Mouse (Mus musculus) gastrocnemius, postnatal 36 days (tissue): ENCODE results near the gene Uncx. TPM values are rescaled to one million over a fixed set of nuclear protein-coding genes. Genes with fewer than 3 reads are reported as not detected.
A peak's percentile ranks its signal among the peaks of the same experiment; 100 is the strongest.

Experiments used
- DNase-seq, 2 experiments: peaks; one replicate each; pipeline ENCODE4 v3.0.0; 2022
- intact Hi-C: fragments of 180-260 bp; cut with DNase I; formaldehyde crosslinking; loops from one replicate; pipeline ENCODE4 v1.15.1; 2025
- long read RNA-seq, 2 experiments: library from polyadenylated mRNA; stranded (forward); transcript quantifications; one replicate each; pipeline ENCODE4 v2.0.0; 2021
- total RNA-seq, 2 experiments: library from RNA; stranded (reverse); gene quantifications; 2 replicates each; pipeline ENCODE4 v1.2.3; 2021

Uncx gene
- not detected for total RNA-seq
- long read RNA-seq, experiment 1 = 0 reads
- long read RNA-seq, experiment 2 = 0 reads

DNA sequence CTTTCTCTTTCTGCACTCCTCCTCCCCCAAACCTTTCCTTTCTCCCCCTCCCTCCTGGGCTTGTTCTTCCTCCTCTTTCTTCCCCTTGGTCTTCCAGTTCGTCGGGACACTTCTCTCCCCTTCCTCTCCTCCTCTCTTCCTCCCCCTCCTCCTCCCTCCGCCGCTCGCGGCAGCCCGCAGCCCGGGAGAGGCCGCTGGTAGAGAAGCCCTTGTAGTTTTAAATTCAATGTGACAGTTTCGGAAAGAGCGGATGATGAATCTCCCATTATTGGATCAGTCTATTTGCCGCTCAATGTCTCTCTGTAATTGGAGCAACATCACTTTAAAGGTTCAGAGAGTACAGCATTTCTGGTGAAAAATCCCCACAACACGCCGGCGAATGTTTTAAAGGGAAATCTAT lies at the start of gene Uncx:
Uncx (plus strand) TSS at position 281 of the 400 bp plus-strand sequence.
- DNase-seq = no peak
- intact Hi-C loops = no loop called here

DNA sequence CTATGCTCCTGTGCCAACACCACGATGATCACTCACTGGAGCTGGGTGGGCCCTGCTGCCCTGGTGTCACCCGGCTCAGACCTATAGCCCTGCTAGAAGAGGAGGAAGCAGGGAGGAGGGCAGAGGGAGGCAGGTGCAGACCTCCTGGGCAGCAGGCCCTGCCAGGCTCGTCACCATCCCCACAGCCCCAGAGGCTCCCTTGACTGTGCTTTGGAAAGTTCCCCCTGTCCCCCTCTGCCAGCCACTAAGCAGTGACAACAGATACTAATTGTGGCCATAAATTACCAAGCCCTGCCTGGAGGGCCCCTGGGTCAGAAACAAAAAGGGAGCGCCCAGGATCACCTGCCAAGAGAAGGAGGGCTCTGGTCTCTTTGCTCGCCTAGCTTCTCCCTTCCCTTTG lies 49.6 kb upstream of the Uncx start:
- intact Hi-C loops = no loop called here
- DNase-seq = no peak

DNA sequence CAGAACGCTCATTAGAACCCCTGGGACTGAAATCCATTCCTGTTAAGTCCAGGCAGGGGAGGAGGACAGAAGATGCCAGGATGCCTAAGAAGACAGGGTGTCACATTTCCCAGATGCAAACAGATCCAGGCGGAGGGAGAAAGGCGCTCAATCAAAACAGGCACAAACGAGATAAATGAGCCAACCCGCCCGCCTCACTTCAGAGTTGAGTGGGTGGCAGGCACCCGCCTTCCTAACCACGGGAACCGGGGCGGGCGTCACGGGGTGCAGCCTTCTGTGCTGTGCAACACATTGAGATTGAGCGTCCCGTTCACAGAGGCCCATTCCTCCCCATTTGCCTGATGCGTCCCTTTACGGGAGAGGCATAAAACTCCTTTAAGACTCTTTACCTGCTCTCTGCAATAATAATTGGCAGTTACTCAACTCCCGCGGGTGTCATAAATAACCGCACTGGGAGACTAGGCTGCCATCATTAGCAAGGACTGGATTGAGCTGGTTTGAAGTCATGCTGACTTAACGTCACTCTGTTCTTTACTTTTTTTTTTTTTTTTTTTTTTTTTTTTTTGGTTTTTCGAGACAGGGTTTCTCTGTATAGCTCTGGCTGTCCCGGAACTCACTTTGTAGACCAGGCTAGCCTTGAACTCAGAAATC lies 48.1 kb upstream of the Uncx start:
- intact Hi-C loops = no loop called here
- DNase-seq = no peak

DNA sequence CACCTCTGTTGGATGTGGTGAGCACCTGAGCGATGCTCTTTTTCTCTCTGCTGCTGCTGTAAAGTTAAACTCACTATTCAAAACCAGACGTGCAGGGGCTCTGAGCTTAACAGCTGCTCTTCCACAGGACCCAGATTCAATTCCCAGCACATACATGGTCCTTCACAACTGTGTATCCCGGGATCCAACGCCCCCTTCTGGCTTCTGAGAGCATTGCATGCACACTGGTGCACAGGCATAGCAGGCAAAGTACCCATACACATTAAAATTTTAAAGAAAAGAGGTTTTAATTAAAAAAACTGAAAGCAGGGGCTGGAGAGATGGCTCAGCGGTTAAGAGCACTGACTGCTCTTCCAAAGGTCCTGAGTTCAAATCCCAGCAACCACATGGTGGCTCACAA lies 46.4 kb upstream of the Uncx start:
- intact Hi-C loops = no loop called here
- no peak for DNase-seq

DNA sequence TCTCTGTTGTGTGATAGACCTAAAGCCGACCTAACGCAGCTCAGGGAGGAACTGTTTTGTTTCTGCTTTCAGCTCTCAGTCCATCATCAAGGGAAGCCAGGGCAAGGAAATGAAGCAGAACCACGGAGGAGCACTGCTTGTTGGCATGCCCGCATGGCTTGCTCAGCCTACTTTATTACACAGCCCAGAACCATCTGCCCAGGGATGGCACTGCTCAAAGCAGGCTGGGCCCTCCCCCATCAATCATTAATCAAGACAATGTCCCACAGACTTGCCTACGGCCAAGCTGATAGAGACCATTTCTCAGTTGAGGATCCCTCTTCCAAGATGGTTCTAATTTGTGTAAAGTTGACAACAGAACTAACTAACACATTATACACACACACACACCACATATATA lies 44.5 kb upstream of the Uncx start:
- intact Hi-C loops = no loop called here
- DNase-seq = no peak

DNA sequence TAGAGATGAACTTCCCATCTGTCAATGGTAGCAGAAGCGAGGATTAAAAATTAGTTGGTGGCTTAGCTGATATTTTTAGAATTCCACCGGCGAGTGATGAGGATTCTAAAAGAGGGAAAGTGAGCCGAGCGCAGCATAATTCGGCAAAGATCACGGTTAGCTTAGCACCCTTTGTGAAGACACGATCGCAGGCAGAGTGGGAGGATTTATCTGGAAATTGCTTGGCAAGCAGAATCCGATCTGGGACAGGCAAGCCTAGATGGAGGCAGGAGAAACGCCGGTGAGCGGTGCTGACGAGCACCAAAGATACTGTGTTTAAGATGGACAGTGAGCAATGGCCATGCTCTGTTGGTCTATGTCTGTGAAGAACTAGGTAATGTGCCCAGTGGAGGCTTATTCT lies 41.0 kb upstream of the Uncx start:
- intact Hi-C loops = loop anchor here (5.0 kb wide), 1 partner anchor 220 kb away; no protein-coding TSS in a partner anchor
- no peak for DNase-seq

DNA sequence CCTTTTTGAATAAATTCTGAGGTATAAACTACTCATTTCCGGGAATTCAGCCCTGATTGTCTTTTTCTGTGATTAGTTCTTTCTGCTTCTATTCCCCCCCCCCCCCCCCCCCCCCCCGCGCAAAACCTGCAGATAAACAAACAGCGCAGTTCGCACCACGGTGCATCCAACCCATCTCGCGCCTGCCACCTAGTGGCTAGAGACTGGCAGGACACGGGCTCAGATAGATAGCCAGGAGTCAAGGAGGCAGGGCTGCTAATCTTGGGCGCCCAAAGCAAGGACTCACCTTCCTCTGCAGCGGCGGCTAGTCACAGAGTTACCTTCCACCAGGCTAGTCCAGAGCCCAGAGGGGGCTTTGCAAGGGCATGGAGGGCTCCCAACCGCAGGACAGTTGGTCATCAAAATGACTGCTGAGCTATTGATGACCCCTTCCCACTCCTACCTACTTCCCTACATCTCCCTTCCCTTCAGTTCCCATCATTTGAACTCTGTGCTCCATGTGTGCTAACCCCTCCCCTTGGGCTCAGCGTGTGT lies 38.2 kb upstream of the Uncx start:
- intact Hi-C loops = loop anchor here (2.0 kb wide), 1 partner anchor 142 kb away; no protein-coding TSS in a partner anchor

DNA sequence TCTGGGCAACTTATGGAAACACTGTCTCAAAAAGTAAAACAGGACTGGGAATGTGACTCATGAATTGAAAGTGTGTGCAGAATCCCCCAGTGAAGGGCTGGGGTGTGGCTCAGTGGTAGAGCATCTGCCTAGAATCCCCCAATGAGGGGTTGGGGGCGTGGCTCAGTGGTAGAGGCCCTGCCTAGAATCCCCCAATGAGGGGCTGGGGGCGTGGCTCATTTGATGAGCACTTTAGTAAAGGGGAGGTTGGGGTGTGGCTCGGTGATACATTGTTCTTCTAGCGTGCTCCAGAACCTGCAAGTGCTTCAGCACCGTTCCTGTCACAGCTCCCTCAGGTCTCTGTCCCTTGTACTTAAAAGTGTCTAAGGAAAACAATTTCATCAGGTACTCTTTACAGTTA lies 37.1 kb upstream of the Uncx start:
- no peak for DNase-seq
- intact Hi-C loops = no loop called here

More for the DNA sequence above, 38.2 kb upstream of the Uncx start:
- peak; percentile 73 to 75 for DNase-seq

DNA sequence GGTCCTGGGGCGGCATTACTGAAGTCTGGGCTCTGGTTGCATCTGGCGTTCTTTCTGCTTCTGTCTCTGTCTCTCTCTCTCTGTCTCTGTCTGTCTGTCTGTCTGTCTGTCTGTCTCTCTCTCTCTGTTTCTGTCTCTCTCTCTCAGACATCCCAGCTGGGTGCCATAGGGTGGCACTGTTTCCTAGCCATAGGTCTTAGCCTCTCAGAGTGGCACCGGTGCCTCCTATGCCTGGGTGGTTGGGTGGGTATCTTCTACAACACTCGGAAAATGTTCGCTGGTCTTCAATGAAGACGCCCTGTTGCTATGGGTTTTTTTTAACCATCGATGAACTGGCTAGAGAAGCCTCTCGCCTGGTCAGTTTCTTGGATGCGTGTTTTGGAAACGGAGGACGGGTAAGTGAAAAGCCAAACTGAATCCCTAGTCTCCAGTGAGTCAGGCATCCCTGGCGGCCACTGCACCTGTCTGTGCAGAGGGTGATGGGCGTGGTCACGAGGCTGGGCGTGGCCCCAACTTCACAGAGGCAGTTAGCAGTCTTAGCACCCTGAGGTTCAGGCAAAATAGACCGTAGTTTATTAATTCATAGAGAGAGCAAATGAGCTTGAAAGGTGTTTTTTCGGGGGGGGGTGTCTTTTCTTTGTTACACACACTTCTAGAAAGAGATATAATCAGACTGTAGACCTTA lies 32.5 kb upstream of the Uncx start:
- DNase-seq = no peak
- intact Hi-C loops = no loop called here

DNA sequence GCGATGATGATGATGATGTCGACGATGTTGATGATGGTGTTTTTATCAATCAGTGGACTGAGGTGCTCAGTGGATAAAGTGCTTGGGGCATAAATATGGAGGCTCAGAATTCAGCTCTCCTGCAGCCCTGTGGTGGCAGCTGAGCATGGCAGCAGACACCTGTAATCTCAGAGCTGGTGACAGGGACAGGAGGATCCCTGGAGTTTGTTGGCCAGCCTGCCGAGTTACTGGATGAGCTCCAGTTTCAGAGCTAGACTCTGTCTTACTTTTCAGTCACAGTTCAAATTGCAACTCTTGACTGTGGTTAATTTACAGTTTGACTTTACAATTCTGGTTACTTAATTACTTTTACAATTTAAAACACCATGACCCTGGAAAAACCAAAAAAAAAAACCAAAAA lies 31.1 kb upstream of the Uncx start:
- intact Hi-C loops = no loop called here
- DNase-seq = no peak

DNA sequence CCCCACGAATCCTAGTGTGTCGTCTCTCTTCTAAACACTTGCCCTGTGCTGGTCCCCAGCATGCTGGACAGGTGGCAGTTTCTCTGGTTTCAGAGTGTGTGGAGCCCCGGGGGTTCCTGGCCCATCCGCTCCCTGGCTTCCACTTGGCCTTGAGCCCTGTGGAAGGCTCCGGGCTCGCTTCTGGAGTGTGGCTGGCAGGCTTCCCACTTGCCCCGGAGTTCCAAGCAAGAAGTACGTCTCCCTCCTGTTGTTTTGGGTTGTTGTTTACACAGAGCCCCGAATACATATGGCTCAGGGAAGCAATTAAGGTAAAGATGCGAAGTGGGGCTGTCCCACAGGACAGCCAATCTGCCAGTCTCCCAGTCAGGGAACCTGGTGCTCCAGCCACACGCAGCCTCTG lies 27.0 kb upstream of the Uncx start:
- intact Hi-C loops = no loop called here
- no peak for DNase-seq

DNA sequence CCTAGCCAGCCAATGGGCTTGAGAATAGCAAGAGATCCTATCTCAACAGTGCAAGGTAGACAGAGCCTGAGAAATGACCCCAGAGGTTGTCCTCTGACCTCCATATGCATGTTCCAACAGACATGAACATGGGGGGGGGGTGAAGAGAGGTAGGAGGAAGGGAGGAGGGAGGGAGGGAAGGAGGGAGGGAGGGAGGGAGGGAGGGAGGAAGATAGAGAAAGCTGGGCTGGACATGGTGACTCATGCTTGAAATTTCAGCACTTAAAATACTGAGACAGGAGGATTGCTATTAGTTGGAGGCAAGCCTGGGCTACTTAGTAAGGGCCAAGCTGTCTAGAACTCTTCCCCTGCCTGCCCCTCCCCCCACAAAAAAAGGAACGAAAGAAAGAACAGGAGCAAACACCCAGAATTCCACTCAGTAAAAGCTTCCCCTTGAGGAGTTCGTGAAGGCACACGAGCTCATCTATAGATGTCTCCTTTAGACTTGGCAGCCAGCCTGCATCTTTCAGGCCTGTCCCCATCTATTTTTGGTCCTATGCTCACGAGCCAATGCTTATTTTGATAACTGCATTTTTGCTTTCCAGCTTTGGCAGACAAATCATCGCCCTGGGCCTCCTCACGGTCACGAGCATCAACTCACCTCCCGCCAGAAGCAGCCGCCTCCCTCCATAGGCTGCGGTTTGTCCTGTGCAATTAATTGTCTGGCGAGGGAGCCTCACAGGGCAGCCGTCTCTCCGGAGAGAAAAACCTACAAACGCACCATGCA lies 23.0 kb upstream of the Uncx start:
- DNase-seq = no peak
- intact Hi-C loops = no loop called here

DNA sequence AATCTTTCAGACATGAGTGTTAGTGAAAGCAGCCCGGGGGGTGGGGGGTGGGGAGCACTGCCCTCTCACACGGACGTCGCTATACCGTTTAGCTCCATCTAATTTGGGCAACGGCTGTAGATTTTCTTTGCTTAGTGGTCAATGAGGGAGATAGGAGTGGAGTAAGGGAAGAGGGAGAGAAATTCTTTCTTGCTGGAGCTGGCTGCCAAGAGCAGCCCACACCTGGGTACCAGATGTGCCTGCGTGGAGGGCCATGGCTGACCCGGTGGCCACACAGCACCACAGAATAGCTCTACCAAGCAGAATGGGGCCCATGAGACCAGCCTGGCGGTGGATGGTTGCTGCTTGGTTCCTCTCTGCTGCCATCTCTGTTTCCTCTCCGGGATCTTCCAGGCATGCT lies 21.3 kb upstream of the Uncx start:
- no peak for DNase-seq
- intact Hi-C loops = no loop called here

DNA sequence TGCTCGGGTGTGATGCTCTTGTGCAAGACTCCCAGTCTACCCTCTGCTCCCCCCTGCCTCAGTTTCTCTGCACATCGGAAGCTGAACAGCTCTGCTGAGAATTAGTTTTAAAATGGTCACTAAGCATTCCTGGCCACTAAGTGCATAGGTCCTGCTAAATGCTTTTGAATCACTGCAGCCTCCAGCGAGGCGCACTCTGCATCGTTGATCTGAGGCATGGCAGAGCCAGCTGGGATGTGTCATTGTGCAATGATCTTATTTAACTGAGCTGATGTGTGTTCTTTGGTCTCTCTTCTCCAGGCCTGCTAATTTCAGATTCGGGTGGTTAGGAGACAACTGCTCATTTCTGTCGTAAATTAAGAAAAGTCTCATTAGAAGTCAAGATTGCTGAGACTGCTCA lies 14.4 kb upstream of the Uncx start:
- intact Hi-C loops = no loop called here
- no peak for DNase-seq

DNA sequence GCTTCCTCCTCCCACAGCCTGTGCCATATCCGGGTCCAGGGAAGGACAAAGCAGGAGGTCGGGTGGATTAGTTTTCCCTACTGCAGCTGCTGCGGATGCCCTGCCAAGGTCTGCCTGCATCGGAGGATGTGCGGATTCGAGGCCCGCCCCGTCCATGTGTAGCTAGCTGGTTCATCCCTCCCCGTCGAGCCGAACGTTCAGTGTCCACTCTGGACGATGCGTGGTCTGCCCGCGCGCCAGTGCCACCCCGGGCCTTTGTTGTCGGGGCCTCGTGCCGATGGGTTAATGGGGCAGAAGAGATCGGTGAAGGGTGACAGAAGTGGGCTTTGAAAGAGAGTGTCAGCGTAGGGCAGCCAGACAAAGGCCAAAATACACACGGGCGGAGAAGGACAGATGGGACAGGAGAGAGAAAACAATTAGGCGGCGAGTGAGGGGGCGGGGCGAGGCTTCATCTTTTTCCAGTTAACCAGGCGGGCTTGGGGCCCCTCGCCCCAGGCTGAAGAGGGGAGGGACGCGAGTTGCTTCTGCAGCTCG lies 7.8 kb upstream of the Uncx start:
- intact Hi-C loops = loop anchor here (5.0 kb wide), 1 partner anchor 217 kb away; no protein-coding TSS in a partner anchor
- DNase-seq = no peak

DNA sequence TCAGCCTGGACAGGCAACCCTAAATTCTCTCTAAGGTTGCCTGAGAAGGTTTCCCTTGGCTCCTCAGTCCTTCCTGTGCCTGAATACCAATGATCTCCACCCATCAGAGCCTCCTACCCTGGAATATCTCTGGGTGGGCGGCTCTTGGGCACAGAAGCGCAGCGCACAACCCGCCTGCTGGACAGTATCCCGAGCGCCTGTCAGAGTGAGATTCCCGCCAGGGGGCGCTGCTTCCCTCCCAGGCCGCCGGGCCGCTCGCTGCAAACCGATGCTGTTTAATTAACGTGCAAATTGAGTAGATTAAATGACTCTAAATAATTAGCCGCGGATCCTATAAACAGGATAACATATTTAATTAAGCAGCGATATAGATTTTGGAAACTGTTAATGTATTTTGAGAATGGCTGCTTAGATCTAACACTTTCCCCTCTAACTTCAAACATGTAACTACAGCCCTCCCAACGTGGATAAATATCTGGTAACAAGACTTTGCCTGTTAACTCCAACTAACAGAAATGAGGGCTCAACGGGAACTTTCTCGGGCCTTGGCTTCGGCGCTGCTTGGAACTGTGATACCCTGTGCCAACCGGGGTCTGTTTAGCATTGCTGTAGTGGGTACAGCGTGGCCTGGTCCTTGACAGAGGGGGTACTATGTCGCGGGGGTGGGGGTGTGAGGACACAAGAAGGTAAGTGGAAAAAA lies 6.9 kb upstream of the Uncx start:
- DNase-seq = peak; percentile 62 to 63
- intact Hi-C loops = loop anchor here (1.0 to 5.0 kb wide), 2 partner anchors 132 to 216 kb away; no protein-coding TSS in a partner anchor

DNA sequence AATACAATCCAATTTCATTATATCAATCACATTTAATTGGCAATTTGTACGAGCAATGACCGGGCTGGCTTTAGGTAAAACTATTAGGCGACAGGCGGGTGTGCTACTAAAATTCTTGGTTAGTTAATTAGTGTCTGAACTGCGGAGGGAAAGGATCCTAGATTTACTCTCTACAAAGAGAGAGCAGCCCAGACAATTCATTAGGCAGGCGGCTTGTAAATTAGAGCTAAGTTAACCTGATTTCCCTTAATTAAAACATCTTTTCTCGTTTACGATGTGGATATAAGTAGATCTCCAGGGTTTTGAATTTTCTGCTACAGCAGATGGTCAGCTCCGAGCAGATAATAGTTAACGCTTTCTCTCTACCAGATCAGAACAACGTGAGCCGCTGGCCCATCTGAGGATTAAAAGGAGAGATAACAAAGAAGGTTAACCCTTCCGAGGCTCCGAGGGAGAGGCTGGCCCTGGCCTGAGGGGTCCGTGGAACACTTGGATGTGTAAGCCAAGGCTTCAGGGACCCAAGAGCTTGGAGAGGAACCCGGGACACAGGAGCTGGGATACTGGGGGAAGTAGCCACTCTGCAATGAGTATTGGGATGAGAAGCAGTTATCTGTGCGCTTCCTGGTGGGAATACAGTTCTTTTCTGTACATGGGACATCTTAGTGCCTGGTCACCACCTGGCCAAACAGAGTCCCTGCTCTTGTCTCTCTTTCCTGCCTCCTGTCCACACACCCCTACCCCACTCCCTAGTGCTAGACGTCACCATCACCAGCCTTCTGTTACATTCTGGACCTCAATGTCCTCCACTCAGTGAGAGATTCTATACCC lies 6.2 kb upstream of the Uncx start:
- intact Hi-C loops = loop anchor here (1.0 to 5.0 kb wide), 2 partner anchors 131 to 215 kb away; no protein-coding TSS in a partner anchor
- no peak for DNase-seq

DNA sequence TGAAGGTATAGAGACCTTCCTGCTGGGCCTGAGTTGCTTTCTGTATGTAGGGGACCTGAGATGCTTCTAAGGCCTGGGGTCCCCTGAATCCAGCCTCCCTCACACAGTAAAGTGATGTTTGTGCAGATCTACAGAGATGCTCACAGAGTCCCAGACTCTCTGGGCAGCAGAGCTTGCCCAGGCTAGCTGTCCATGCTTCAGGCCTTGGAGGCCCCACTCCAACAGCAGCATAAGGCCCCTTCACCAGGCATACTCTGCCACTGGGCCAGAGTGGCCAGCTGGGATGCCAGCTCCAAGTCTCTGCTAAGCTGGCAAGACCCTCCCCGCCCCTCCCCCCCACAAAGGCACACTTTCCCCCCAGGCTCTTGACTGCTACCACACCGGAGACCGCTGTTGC lies 5.6 kb upstream of the Uncx start:
- DNase-seq = no peak
- intact Hi-C loops = loop anchor here (5.0 kb wide), 1 partner anchor 215 kb away; no protein-coding TSS in a partner anchor
